15 mouse cellular contexts compared by ENCODE assay signal in the genomic region with DNA sequence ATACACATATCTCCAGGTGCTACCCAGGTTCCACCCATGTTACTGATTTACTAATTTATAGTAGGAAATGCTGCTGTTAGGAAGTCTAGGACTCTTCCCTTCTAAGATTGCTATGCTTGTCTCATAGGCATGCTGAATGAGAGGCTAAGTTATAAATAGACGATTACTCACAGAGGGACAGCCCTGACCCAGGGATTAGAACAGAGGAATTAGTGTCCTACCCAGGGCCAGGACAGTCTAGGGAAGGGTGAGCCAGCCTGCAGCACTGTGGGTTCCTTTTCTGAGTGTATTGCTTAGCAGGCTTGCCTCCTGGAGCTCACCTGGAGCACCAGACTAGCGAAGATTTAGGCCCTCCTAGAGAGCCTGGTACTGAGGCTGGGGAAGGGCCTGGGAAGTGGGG. TPM values are rescaled to one million over a fixed set of nuclear protein-coding genes. Genes with fewer than 3 reads are reported as not detected.
DNase-seq lines count a peak whose midpoint lies in the region; ATAC-seq lines count a peak whose summit lies in the region.
"Had no signal": no experiment of that assay in that cellular context is flagged by ENCODE, and none has a peak within 500 bp of the region (broad histone marks: within the 10 kb centered on the region; RNA-seq: fewer than 3 reads in every experiment).

No protein-coding gene starts in this region.

- no peak overlapping the region for H3K9ac ChIP-seq in intestine, embryonic 14.5 days (ENCODE audit: low read length)
- H3K9ac ChIP-seq: embryonic facial prominence, embryonic 12.5 days; liver, embryonic 12.5 days had no signal

- peak; percentile 44; the same call in 1 of the 2 replicates for ATAC-seq in intestine, embryonic 14.5 days (replicated peaks; ENCODE audit: low FRiP score, low TSS enrichment, low read depth)
- ATAC-seq in erythroblast, adult 5-6 weeks (replicated peaks; ENCODE audit: low FRiP score, poor library complexity, severe bottlenecking): no peak
- ATAC-seq: forebrain, embryonic 14.5 days; liver, embryonic 12.5 days had no signal

- H3K4me1 ChIP-seq in intestine, embryonic 14.5 days (replicated peaks; ENCODE audit: control insufficient read depth, insufficient read depth, low read length): no peaks in the 10 kb centered on the region
- H3K4me1 ChIP-seq: embryonic facial prominence, embryonic 12.5 days had no signal

- no peaks in the 10 kb centered on the region for H3K27me3 ChIP-seq in intestine, embryonic 14.5 days (replicated peaks; ENCODE audit: control insufficient read depth, insufficient read depth, low read length)
- H3K27me3 ChIP-seq: embryonic facial prominence, embryonic 12.5 days; liver, embryonic 12.5 days had no signal

- H3K27ac ChIP-seq in intestine, embryonic 14.5 days (ENCODE audit: low read depth): no peak overlapping the region
- H3K27ac ChIP-seq: embryonic facial prominence, embryonic 12.5 days; liver, embryonic 12.5 days had no signal

- H3K4me3 ChIP-seq in intestine, embryonic 14.5 days (ENCODE audit: low read depth, low read length): no peak overlapping the region
- H3K4me3 ChIP-seq: embryonic facial prominence, embryonic 12.5 days; liver, embryonic 12.5 days had no signal

- H3K9me3 ChIP-seq in intestine, embryonic 14.5 days (ENCODE audit: control insufficient read depth, low read length): peaks cover 2% of the 10 kb centered on the region; the same call in 1 of the 2 replicates
- H3K9me3 ChIP-seq: embryonic facial prominence, embryonic 12.5 days; liver, embryonic 12.5 days had no signal

- H3K36me3 ChIP-seq in intestine, embryonic 14.5 days (ENCODE audit: control insufficient read depth, insufficient read depth, low read length): peaks cover 57% of the 10 kb centered on the region

- peak; percentile 42 for DNase-seq in cerebellum, adult 9-11 months
- DNase-seq in cerebellum, adult 8-10 months: no peak
- peak; percentile 72 for DNase-seq in retina, adult 2 months (ENCODE audit: low read depth, low spot score)
- no peak for DNase-seq in retina, embryonic 14.5 days (ENCODE audit: low spot score)
- DNase-seq in intestine, embryonic 14.5 days (ENCODE audit: low spot score): no peak
- DNase-seq in layer of hippocampus, adult 11-12 months (ENCODE audit: low spot score): no peak
- no peak for DNase-seq in lung, postnatal 25 days (ENCODE audit: low spot score)
- DNase-seq: kidney, postnatal 4 days had no signal

- 64% methylated on average over 2 of the region's 2 CpGs for WGBS in intestine, embryonic 14.5 days

- no peak overlapping the region for H3K4me2 ChIP-seq in intestine, embryonic 14.5 days (ENCODE audit: low read length)
- H3K4me2 ChIP-seq: embryonic facial prominence, embryonic 12.5 days; liver, embryonic 12.5 days had no signal

RNA-seq across cellular contexts. Expression of a gene that starts 9.1 kb away (rescaled TPM):
- 16.3 and 16.9 TPM in 2 replicates for polyA plus RNA-seq in intestine, embryonic 14.5 days (2014; fragmentation: Nextera tagmentation; extraction: Ambion mirVana)
- total RNA-seq in erythroblast, adult 5-6 weeks (2015; ENCODE audit: low replicate concordance): 4.8 and 7.1 TPM in 2 replicates
- total RNA-seq in erythroblast, adult 5-6 weeks (2017; ENCODE audit: low replicate concordance): 5.6 and 8.2 TPM in 2 replicates

RNA-seq across cellular contexts. Expression of a gene that starts 34.3 kb away (rescaled TPM):
- polyA plus RNA-seq in intestine, embryonic 14.5 days (2014; fragmentation: Nextera tagmentation; extraction: Ambion mirVana): 0.15 and 0.56 TPM in 2 replicates
- not detected in 2 replicates for total RNA-seq in erythroblast, adult 5-6 weeks (2015; ENCODE audit: low replicate concordance)
- 0.43 TPM in 1 of 2 replicates, not detected in the other for total RNA-seq in erythroblast, adult 5-6 weeks (2017; ENCODE audit: low replicate concordance)
- total RNA-seq: gastrocnemius, postnatal 4 days; MEL had no signal
- polyA plus RNA-seq: C2C12; liver, embryonic 12.5 days had no signal

Comparison
In these comparisons a context has a peak if more than half of its experiments do, and no peak if none do; other contexts are left out.
1. DNase-seq: peak in cerebellum, adult 9-11 months (single experiment) and retina, adult 2 months (single experiment); none in cerebellum, adult 8-10 months (single experiment), retina, embryonic 14.5 days (single experiment), intestine, embryonic 14.5 days (single experiment), layer of hippocampus, adult 11-12 months (single experiment) and lung, postnatal 25 days (single experiment).